Comparison of ENCODE assay signal across 8 mouse cellular contexts in the genomic region with DNA sequence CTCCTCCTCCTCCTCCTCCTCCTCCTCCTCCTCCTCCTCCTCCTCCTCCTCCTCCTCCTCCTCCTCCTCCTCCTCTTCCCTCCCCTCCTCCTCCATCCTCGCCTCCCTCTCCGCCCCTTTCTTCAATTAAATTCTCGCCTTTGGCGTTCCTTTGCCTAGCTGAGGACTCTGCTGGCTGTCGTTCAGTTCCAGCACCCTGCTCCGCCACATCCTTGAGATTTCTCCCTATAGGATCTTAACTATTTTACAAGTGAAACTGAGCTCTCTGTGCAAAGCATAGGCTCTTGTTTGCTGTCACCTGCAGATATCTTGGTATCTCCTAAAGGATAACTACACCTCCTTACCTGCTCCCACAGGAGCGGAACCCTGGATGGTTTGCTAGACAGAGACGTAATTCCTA.
A peak's percentile ranks its signal among the peaks of the same experiment; 100 is the strongest.
DNase-seq lines count a peak whose midpoint lies in the region; ATAC-seq lines count a peak whose summit lies in the region.

No protein-coding gene starts in this region.

- peak; percentile 69 for ATAC-seq in frontal cortex, adult (ENCODE audit: low TSS enrichment)
- no peak for ATAC-seq in megakaryocyte, adult 5-6 weeks (ENCODE audit: poor library complexity, severe bottlenecking)
- no peak for ATAC-seq in limb, embryonic 15.5 days (ENCODE audit: insufficient number of reproducible peaks, low FRiP score, low TSS enrichment, low read depth)
- 0 out of 2 replicates have a peak, but pooled peaks have one; percentile 3 for ATAC-seq in stomach, embryonic 16.5 days (ENCODE audit: insufficient read depth, low FRiP score)

- H3K4me1 ChIP-seq in megakaryocyte, embryonic 14.5 days = peaks cover 33% of the 10 kb centered on the region
- H3K4me1 ChIP-seq in limb, embryonic 15.5 days = peaks cover 27% of the 10 kb centered on the region; the same call in 1 of the 2 replicates
- peaks cover 16% of the 10 kb centered on the region for H3K4me1 ChIP-seq in stomach, embryonic 16.5 days (ENCODE audit: control insufficient read depth, insufficient read depth, low read length)

- H3K4me3 ChIP-seq in megakaryocyte, embryonic 14.5 days (replicated peaks) = peak overlapping the region; percentile 89
- H3K4me3 ChIP-seq in limb, embryonic 15.5 days = peak overlapping the region; percentile 54
- H3K4me3 ChIP-seq in stomach, embryonic 16.5 days (replicated peaks; ENCODE audit: low read length) = peak overlapping the region; percentile 61

- no peak for DNase-seq in frontal cortex, postnatal 14 days (ENCODE audit: low spot score in 2 of 2)
- no peak for DNase-seq in gastrocnemius, adult 18-20 months (ENCODE audit: low spot score)
- DNase-seq in cerebellum, postnatal 14 days = no peak

- H3K36me3 ChIP-seq in megakaryocyte, embryonic 14.5 days (replicated peaks; ENCODE audit: low read length) = peaks cover 25% of the 10 kb centered on the region
- no peaks in the 10 kb centered on the region for H3K36me3 ChIP-seq in limb, embryonic 15.5 days
- H3K36me3 ChIP-seq in stomach, embryonic 16.5 days (ENCODE audit: control insufficient read depth, insufficient read depth, low read length) = no peaks in the 10 kb centered on the region

- peak overlapping the region; percentile 27; the same call in 1 of the 2 replicates for H3K27ac ChIP-seq in limb, embryonic 15.5 days
- no peak overlapping the region; the same call in 1 of the 2 replicates for H3K27ac ChIP-seq in stomach, embryonic 16.5 days (ENCODE audit: low read length)

- peaks cover 19% of the 10 kb centered on the region for H3K27me3 ChIP-seq in megakaryocyte, embryonic 14.5 days (replicated peaks)
- no peaks in the 10 kb centered on the region for H3K27me3 ChIP-seq in limb, embryonic 15.5 days
- no peaks in the 10 kb centered on the region for H3K27me3 ChIP-seq in stomach, embryonic 16.5 days (ENCODE audit: control insufficient read depth, insufficient read depth, low read length)

- 16% methylated on average over 5 of the region's 8 CpGs for WGBS in limb, embryonic 15.5 days
- 19% methylated on average over 6 of the region's 8 CpGs for WGBS in stomach, embryonic 16.5 days

- H3K9me3 ChIP-seq in megakaryocyte, embryonic 14.5 days = peaks cover 24% of the 10 kb centered on the region
- no peaks in the 10 kb centered on the region for H3K9me3 ChIP-seq in limb, embryonic 15.5 days
- no peaks in the 10 kb centered on the region for H3K9me3 ChIP-seq in stomach, embryonic 16.5 days (replicated peaks; ENCODE audit: control insufficient read depth, low read length)

- H3K4me2 ChIP-seq in limb, embryonic 15.5 days = peak overlapping the region; percentile 86
- peak overlapping the region; percentile 85 for H3K4me2 ChIP-seq in stomach, embryonic 16.5 days (ENCODE audit: low read depth, low read length)

- H3K9ac ChIP-seq in limb, embryonic 15.5 days = no peak overlapping the region
- H3K9ac ChIP-seq in stomach, embryonic 16.5 days (ENCODE audit: low read length) = no peak overlapping the region

Comparison
In these comparisons a context has a peak if more than half of its experiments do, and no peak if none do; other contexts are left out.
1. ATAC-seq: peak in frontal cortex, adult (single experiment) and stomach, embryonic 16.5 days (single experiment); none in megakaryocyte, adult 5-6 weeks (single experiment) and limb, embryonic 15.5 days (single experiment).
2. Peak in every context shown above with its lines, with median percentiles within 50 percentile points of each other: H3K4me3 ChIP-seq.